Mouse (Mus musculus) cortical plate, adult 2 months (tissue): ENCODE measurements around the gene Gm4559.
"Not testable (repeated sequence)": the region's sequence is repeated elsewhere in the genome, so short reads cannot be mapped to it uniquely, and the experiment has no call there.

Experiments used
- CTCF ChIP-seq: fragments of 200-500 bp; IDR thresholded peaks from 2 replicates; pipeline ENCODE4 v1.5.1; 2011; ENCODE audit warnings: mild to moderate bottlenecking, control low read depth, low read length; ENCODE audit not compliant: insufficient read depth; ENCODE audit errors: extremely low read depth
- POLR2A ChIP-seq: fragments of 200-500 bp; IDR thresholded peaks from 2 replicates; pipeline ENCODE4 v1.6.1; 2011; ENCODE audit warnings: mild to moderate bottlenecking, low read length, control low read depth; ENCODE audit not compliant: insufficient read depth; ENCODE audit errors: extremely low read depth

DNA sequence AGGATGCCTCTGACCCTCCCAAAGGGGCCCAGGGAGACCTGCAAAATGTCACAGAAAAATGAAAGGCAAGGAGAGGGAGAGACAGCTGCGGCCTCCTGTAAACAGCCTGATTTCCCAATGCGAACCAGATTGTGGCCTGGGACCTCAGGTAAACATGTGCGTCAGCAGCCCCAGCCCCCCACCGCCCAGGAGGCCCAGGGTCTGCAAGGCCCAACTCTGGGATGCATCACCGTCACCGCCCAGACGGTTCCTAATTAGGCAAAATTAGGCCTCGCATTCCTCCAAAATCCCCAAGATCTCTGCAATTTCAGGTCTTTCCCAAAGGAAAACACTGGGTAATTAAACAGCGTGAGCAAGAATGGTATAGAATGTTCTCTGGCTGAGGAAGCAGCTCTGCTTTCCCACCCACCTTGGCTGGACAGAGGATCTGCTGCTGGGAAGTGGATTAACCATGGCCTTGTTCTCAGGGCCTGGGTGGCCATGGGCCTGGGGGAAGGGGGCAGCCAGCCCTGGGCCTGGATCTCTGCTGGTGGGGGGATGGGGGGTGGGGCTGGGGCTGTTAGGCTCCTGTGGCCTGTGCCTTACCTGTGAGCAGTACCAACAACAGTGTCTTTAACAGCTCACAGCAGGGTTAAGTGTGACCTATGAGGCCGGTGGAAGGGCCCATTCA, 47.6 kb upstream of the Gm4559 start:
- not testable (repeated sequence) for TF ChIP-seq POLR2A, CTCF
